Mouse (Mus musculus) liver, embryonic 15.5 days (tissue): ENCODE data around the gene Dlgap1. TPM values are rescaled to one million over a fixed set of nuclear protein-coding genes. Genes with fewer than 3 reads are reported as not detected.

Experiments
- ATAC-seq: fragments of 200-750 bp; cut with Nextera tagmentation; 2 replicates; pipeline ENCODE4 v1.8.0; 2017; ENCODE audit warnings: moderate number of reproducible peaks, mild to moderate bottlenecking, moderate library complexity; ENCODE audit not compliant: insufficient read depth
- H3K27ac ChIP-seq: fragments of 300-500 bp; sonication (generic); replicated peaks from 2 replicates; pipeline ENCODE4 v1.5.1; 2015; ENCODE audit warnings: mild to moderate bottlenecking, inconsistent platforms
- H3K27me3 ChIP-seq: fragments of 300-500 bp; sonication (generic); 2 replicates; pipeline ENCODE4 v1.6.1; 2015; ENCODE audit warnings: mild to moderate bottlenecking, inconsistent platforms
- H3K36me3 ChIP-seq: fragments of 300-500 bp; sonication (generic); replicated peaks from 2 replicates; pipeline ENCODE4 v1.6.1; 2015; ENCODE audit warnings: moderate library complexity, mild to moderate bottlenecking, inconsistent platforms
- H3K4me1 ChIP-seq: fragments of 300-500 bp; sonication (generic); replicated peaks from 2 replicates; pipeline ENCODE4 v1.6.1; 2015; ENCODE audit warnings: inconsistent platforms
- H3K4me2 ChIP-seq: fragments of 300-500 bp; sonication (generic); 2 replicates; pipeline ENCODE4 v1.6.1; 2015; ENCODE audit warnings: moderate library complexity, mild to moderate bottlenecking, inconsistent platforms
- H3K4me3 ChIP-seq: fragments of 300-500 bp; sonication (generic); replicated peaks from 2 replicates; pipeline ENCODE4 v1.5.1; 2015; ENCODE audit warnings: mild to moderate bottlenecking, inconsistent platforms
- H3K9ac ChIP-seq: fragments of 300-500 bp; sonication (generic); 2 replicates; pipeline ENCODE4 v1.6.1; 2015; ENCODE audit warnings: moderate library complexity, mild to moderate bottlenecking, inconsistent platforms
- H3K9me3 ChIP-seq: fragments of 300-500 bp; sonication (generic); replicated peaks from 2 replicates; pipeline ENCODE4 v1.6.1; 2016; ENCODE audit warnings: inconsistent platforms
- WGBS: fragments of 180-500 bp; shearing (Covaris S2); methylation state at CpG from one replicate; pipeline ENCODE4 v1.1.7; 2015; ENCODE audit warnings: mixed read lengths; ENCODE audit not compliant: insufficient replicate concordance; 5-methylcytosine and 5-hydroxymethylcytosine counted together
- polyA plus RNA-seq: library from polyadenylated mRNA; unstranded; fragments of >200 nt; fragmentation: Nextera tagmentation; extraction: Ambion mirVana; gene quantifications from 2 replicates; pipeline ENCODE4 v1.2.1, GENCODE M21; 2015

Dlgap1 gene
- polyA plus RNA-seq, 1 experiment from 2014 or later = 0.02 TPM

DNA sequence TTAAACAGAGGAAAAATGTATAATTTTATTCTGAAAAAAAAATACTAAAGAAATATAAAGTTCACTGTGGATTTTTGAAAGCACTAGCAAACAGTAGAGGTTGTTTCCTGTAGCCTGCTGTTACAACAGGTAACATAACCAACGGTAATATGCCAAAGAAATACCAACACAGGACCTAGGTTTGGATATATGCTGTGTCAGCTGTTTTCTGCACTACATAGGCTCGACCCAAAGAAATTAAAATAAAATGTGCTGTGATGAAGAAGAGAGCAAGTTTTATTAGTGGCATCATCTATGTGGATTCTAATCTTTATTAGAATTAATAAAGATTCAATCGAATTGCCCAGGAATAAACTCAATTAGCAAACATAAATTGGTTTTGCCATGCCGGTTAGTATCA, 378.5 kb downstream of the Dlgap1 start:
- Histone ChIP-seq H3K9me3 (no peaks in the 10 kb centered on the region), H3K4me2 (no peak overlapping the region), H3K27me3 (no peaks in the 10 kb centered on the region), H3K4me3 (no peak overlapping the region), H3K27ac (no peak overlapping the region), H3K4me1 (no peaks in the 10 kb centered on the region), H3K36me3 (no peaks in the 10 kb centered on the region), H3K9ac (no peak overlapping the region)
- no peak for ATAC-seq
- 60% methylated on average over 4 of the region's 4 CpGs for WGBS

- no peaks in the 10 kb centered on the region for H3K9me3 ChIP-seq
- H3K27ac ChIP-seq = no peak overlapping the region
- 55% methylated on average over 3 of the region's 3 CpGs for WGBS
- no peaks in the 10 kb centered on the region for H3K27me3 ChIP-seq
- no peak overlapping the region for H3K4me3 ChIP-seq
- ATAC-seq = no peak
- H3K9ac ChIP-seq = no peak overlapping the region
- H3K36me3 ChIP-seq = no peaks in the 10 kb centered on the region
- H3K4me1 ChIP-seq = no peaks in the 10 kb centered on the region
- H3K4me2 ChIP-seq = no peak overlapping the region
Measured at GRCm38 (mm10) chr17:70363561-70363960, 394.7 kb downstream of the Dlgap1 start.

GRCm38 (mm10) chr17:70363971-70364370, 395.1 kb downstream of the Dlgap1 start:
- no peaks in the 10 kb centered on the region for H3K9me3 ChIP-seq
- WGBS = 52% methylated on average over 1 of the region's 1 CpGs
- no peak overlapping the region for H3K4me3 ChIP-seq
- no peak overlapping the region for H3K9ac ChIP-seq
- H3K4me1 ChIP-seq = no peaks in the 10 kb centered on the region
- H3K27ac ChIP-seq = no peak overlapping the region
- H3K4me2 ChIP-seq = no peak overlapping the region
- no peaks in the 10 kb centered on the region for H3K36me3 ChIP-seq
- ATAC-seq = no peak
- H3K27me3 ChIP-seq = no peaks in the 10 kb centered on the region

- ATAC-seq = no peak
Measured at GRCm38 (mm10) chr17:70369124-70369523, 400.3 kb downstream of the Dlgap1 start.

GRCm38 (mm10) chr17:70377020-70377419, 408.1 kb downstream of the Dlgap1 start:
- no peak for ATAC-seq
- H3K9me3 ChIP-seq = no peaks in the 10 kb centered on the region
- H3K36me3 ChIP-seq = no peaks in the 10 kb centered on the region
- H3K27ac ChIP-seq = no peak overlapping the region
- no peak overlapping the region for H3K4me2 ChIP-seq
- H3K4me1 ChIP-seq = no peaks in the 10 kb centered on the region
- H3K9ac ChIP-seq = no peak overlapping the region
- no peaks in the 10 kb centered on the region for H3K27me3 ChIP-seq
- H3K4me3 ChIP-seq = no peak overlapping the region
- WGBS = 51% methylated on average over 4 of the region's 4 CpGs

More at GRCm38 (mm10) chr17:70369124-70369523, 400.3 kb downstream of the Dlgap1 start:
- H3K4me1 ChIP-seq = no peaks in the 10 kb centered on the region
- no peak overlapping the region for H3K27ac ChIP-seq
- no peaks in the 10 kb centered on the region for H3K9me3 ChIP-seq
- no peak overlapping the region for H3K4me3 ChIP-seq
- H3K9ac ChIP-seq = no peak overlapping the region
- 43% methylated on average over 3 of the region's 3 CpGs for WGBS
- no peak overlapping the region for H3K4me2 ChIP-seq
- H3K36me3 ChIP-seq = no peaks in the 10 kb centered on the region
- no peaks in the 10 kb centered on the region for H3K27me3 ChIP-seq

- H3K27me3 ChIP-seq = no peaks in the 10 kb centered on the region
- WGBS = 68% methylated on average over 1 of the region's 1 CpGs
- no peak overlapping the region for H3K4me3 ChIP-seq
- no peaks in the 10 kb centered on the region for H3K4me1 ChIP-seq
- no peaks in the 10 kb centered on the region for H3K9me3 ChIP-seq
- no peak overlapping the region for H3K9ac ChIP-seq
- no peaks in the 10 kb centered on the region for H3K36me3 ChIP-seq
- no peak overlapping the region for H3K4me2 ChIP-seq
- no peak overlapping the region for H3K27ac ChIP-seq
- no peak for ATAC-seq
Measured at GRCm38 (mm10) chr17:70388447-70388846, 419.6 kb downstream of the Dlgap1 start.

GRCm38 (mm10) chr17:70397220-70397619, 428.3 kb downstream of the Dlgap1 start:
- H3K36me3 ChIP-seq = no peaks in the 10 kb centered on the region
- no peak for ATAC-seq
- H3K27ac ChIP-seq = no peak overlapping the region
- H3K4me2 ChIP-seq = no peak overlapping the region
- no peaks in the 10 kb centered on the region for H3K27me3 ChIP-seq
- H3K9ac ChIP-seq = no peak overlapping the region
- H3K9me3 ChIP-seq = no peaks in the 10 kb centered on the region
- H3K4me1 ChIP-seq = no peaks in the 10 kb centered on the region
- no peak overlapping the region for H3K4me3 ChIP-seq
- WGBS = 49% methylated on average over 3 of the region's 3 CpGs

- Histone ChIP-seq H3K9me3 (no peaks in the 10 kb centered on the region), H3K27me3 (no peaks in the 10 kb centered on the region), H3K36me3 (no peaks in the 10 kb centered on the region), H3K4me3 (no peak overlapping the region), H3K4me2 (no peak overlapping the region), H3K27ac (no peak overlapping the region), H3K4me1 (no peaks in the 10 kb centered on the region), H3K9ac (no peak overlapping the region)
- WGBS = 42% methylated on average over 8 of the region's 8 CpGs
- ATAC-seq = no peak
Measured at GRCm38 (mm10) chr17:70397708-70398107, 428.8 kb downstream of the Dlgap1 start.

DNA sequence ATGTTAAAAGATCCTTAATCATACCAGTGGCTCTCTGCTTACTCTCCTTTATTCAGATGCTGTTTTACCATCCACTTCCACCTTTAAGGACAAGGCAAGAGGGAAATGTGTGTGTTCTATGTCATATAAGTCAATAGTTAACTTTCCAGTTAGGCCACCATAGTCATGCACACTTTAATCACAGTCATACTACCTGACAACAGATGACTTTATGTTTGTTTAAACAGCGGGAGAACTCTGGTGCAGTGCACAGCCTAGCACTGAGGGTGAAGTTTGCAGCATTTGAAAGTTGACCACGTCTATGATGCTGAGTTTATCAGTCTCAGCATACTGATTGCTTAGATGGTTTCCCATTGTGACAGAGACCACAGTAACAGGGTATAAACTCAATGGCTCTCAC, 433.0 kb downstream of the Dlgap1 start:
- WGBS = 36% methylated on average over 2 of the region's 2 CpGs
- H3K4me3 ChIP-seq = no peak overlapping the region

GRCm38 (mm10) chr17:70403750-70404149, 434.9 kb downstream of the Dlgap1 start:
- H3K27ac ChIP-seq = no peak overlapping the region

More for the DNA sequence above, 433.0 kb downstream of the Dlgap1 start:
- Histone ChIP-seq H3K9me3 (no peaks in the 10 kb centered on the region), H3K4me1 (no peaks in the 10 kb centered on the region), H3K36me3 (no peaks in the 10 kb centered on the region), H3K27ac (no peak overlapping the region), H3K27me3 (no peaks in the 10 kb centered on the region), H3K9ac (no peak overlapping the region), H3K4me2 (no peak overlapping the region)
- ATAC-seq = no peak

DNA sequence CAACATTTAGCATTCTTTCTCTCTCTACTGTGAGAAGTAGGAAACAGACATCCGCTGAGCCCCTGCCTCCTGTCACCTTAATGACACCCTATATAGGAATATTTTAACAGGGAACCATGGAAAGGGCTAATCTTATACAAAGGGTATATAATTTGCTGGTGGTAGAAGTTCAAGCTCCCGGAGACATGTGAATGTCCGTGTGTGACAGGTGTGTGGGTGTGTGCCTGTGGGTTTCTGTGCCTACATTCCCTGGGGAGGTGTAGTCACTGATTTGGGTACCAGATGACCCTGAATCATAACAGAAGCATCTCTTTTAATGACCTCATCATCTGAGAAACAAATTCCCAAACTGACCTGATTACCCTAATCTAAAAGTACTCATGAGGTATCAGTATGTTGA, 445.3 kb downstream of the Dlgap1 start:
- Histone ChIP-seq H3K9ac (no peak overlapping the region), H3K4me1 (no peaks in the 10 kb centered on the region), H3K27ac (no peak overlapping the region), H3K36me3 (no peaks in the 10 kb centered on the region), H3K27me3 (no peaks in the 10 kb centered on the region), H3K9me3 (no peaks in the 10 kb centered on the region), H3K4me3 (no peak overlapping the region), H3K4me2 (no peak overlapping the region)
- no peak for ATAC-seq
- WGBS = 68% methylated on average over 3 of the region's 3 CpGs

More at GRCm38 (mm10) chr17:70403750-70404149, 434.9 kb downstream of the Dlgap1 start:
- Histone ChIP-seq H3K9me3 (no peaks in the 10 kb centered on the region), H3K27me3 (no peaks in the 10 kb centered on the region), H3K36me3 (no peaks in the 10 kb centered on the region), H3K4me3 (no peak overlapping the region), H3K9ac (no peak overlapping the region), H3K4me2 (no peak overlapping the region), H3K4me1 (no peaks in the 10 kb centered on the region)
- ATAC-seq = no peak
- 32% methylated on average over 10 of the region's 10 CpGs for WGBS

DNA sequence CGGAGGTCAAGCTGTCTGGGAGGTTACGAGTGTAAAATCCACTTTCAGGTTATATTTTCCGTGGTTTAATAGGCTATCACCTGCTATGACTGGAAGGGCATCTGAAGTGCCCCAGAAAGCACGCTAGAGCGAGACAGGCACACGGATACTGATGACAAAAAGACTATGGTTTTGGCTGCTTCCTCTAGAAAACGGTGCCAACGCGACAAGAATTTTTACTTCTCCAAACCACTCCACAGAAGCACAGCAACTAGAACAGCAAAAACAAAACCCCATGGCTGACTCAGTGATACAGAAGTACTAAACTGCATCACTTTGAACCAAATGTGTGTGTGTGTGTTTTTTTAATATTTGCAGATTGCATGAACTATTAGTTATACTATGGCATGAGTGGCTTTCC, 459.0 kb downstream of the Dlgap1 start:
- Histone ChIP-seq H3K9me3 (no peaks in the 10 kb centered on the region), H3K4me3 (no peak overlapping the region), H3K36me3 (no peaks in the 10 kb centered on the region), H3K9ac (no peak overlapping the region), H3K4me2 (no peak overlapping the region), H3K27ac (no peak overlapping the region), H3K4me1 (no peaks in the 10 kb centered on the region), H3K27me3 (no peaks in the 10 kb centered on the region)
- 54% methylated on average over 9 of the region's 9 CpGs for WGBS
- ATAC-seq = no peak
